Mouse (Mus musculus) CD4-positive naive resting alpha-beta T cell, adult 76 days (primary cell): Measurements from ENCODE around the gene Gltp. TPM values are rescaled to one million over a fixed set of nuclear protein-coding genes. Genes with fewer than 3 reads are reported as not detected.

ENCODE experiments used
- total RNA-seq: library from RNA; stranded (reverse); gene quantifications from one replicate; pipeline ENCODE4 v1.2.4, GENCODE M21; 2023

Gene Gltp
- 106 TPM for total RNA-seq

GRCm38 (mm10) chr5:114690633-114691567 is at the start of gene Gltp:
Gltp (minus strand) TSS chr5:114690984.

DNA sequence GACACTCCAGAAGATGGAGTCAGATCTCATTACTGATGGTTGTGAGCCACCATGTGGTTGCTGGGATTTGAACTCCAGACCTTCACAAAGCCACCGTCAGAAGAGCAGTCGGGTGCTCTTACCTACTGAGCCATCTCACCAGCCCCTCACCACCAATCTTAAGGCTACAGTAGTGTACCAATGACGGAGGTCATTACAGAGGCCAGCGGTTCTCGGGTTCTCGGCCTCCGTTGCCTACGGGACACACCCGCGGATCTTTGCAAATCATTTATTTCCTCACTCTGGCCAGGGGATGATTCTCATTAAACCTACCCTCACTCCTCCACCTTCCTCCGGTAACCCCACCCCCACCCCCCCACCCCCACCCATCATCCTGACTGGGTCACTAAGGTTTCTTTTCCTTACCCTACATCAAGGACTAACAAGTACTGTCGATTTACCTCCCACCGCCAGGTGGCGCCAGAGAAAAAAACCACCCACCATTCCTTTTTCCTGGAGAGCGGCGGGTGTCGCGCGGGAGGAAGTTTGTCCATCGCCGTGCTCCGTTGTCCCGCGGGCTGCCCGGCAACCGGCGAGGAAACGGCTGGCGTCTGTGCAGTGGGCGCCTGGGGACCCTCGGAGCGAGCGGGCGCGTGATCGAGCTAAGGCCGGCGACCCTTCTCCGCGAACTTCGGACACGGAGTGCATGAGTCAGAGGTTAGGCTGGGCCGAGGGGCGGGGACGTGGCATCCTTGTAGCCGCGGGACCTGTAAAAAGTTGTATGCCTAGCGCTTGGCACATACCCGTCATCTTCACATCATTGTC is 16.7 kb upstream of the Gltp start, which contains the start of gene Tchp:
Gene Tchp (plus strand): TSS at position 496 of the 804 bp plus-strand sequence.

GRCm38 (mm10) chr5:114658255-114658654 is 32.5 kb downstream of the Gltp start, which contains the start of gene Trpv4:
Trpv4 (minus strand) TSS chr5:114658421.

Other genes with a start within 250 kb of the Gltp start
- gene Mmab, start 246.9 kb downstream of the Gltp start, total RNA-seq = 9.3 TPM
- gene Mvk, start 246.7 kb downstream of the Gltp start, total RNA-seq = 22.9 TPM
- gene Fam222a, start 123.0 kb downstream of the Gltp start, total RNA-seq = 14.7 TPM
- 0.23 TPM for gene Trpv4, start 32.6 kb downstream of the Gltp start, total RNA-seq
- gene Tchp, start 16.8 kb upstream of the Gltp start, total RNA-seq = 21.5 TPM
- 139 TPM for gene Ankrd13a, start 83.7 kb upstream of the Gltp start, total RNA-seq
- 185 TPM for gene Git2, start 84.5 kb upstream of the Gltp start, total RNA-seq
- gene 1500011B03Rik, start 132.5 kb upstream of the Gltp start, total RNA-seq = 48.3 TPM
- gene 4930519G04Rik, start 162.7 kb upstream of the Gltp start, total RNA-seq = not detected
- not detected for gene Gm9936, start 167.7 kb upstream of the Gltp start, total RNA-seq
- 31.4 TPM for gene Oasl2, start 206.0 kb upstream of the Gltp start, total RNA-seq
- 5.4 TPM for gene Oasl1, start 232.3 kb upstream of the Gltp start, total RNA-seq